Comparison of ENCODE assay signal across 21 mouse cellular contexts in genomic region chr10:42002436-42002835, GRCm38 (mm10). TPM values are rescaled to one million over a fixed set of nuclear protein-coding genes. Genes with fewer than 3 reads are reported as not detected.
A peak's percentile ranks its signal among the peaks of the same experiment; 100 is the strongest.
DNase-seq lines count a peak whose midpoint lies in the region; ATAC-seq lines count a peak whose summit lies in the region.
"Had no signal": no experiment of that assay in that cellular context is flagged by ENCODE, and none has a peak within 500 bp of the region (broad histone marks: within the 10 kb centered on the region; RNA-seq: fewer than 3 reads in every experiment).

No protein-coding gene starts in this region.

- H3K27ac ChIP-seq in forebrain, embryonic 11.5 days (ENCODE audit: low read depth, low read length) = no peak overlapping the region
- no peak overlapping the region for H3K27ac ChIP-seq in forebrain, embryonic 13.5 days
- no peak overlapping the region for H3K27ac ChIP-seq in midbrain, embryonic 11.5 days (ENCODE audit: low read depth, low read length)
- no peak overlapping the region for H3K27ac ChIP-seq in midbrain, embryonic 14.5 days (replicated peaks; ENCODE audit: low read depth, low read length)

- no peaks in the 10 kb centered on the region for H3K27me3 ChIP-seq in forebrain, embryonic 11.5 days (ENCODE audit: control insufficient read depth, insufficient read depth, low read length)
- no peaks in the 10 kb centered on the region for H3K27me3 ChIP-seq in forebrain, embryonic 13.5 days
- no peaks in the 10 kb centered on the region for H3K27me3 ChIP-seq in midbrain, embryonic 11.5 days (ENCODE audit: control insufficient read depth, insufficient read depth, low read length)
- H3K27me3 ChIP-seq in midbrain, embryonic 14.5 days (ENCODE audit: control insufficient read depth, insufficient read depth, low read length) = no peaks in the 10 kb centered on the region
- H3K27me3 ChIP-seq: CH12.LX, Patski had no signal

- no peaks in the 10 kb centered on the region for H3K9me3 ChIP-seq in forebrain, embryonic 11.5 days (ENCODE audit: control insufficient read depth, low read length)
- no peaks in the 10 kb centered on the region for H3K9me3 ChIP-seq in forebrain, embryonic 13.5 days (replicated peaks)
- no peaks in the 10 kb centered on the region for H3K9me3 ChIP-seq in midbrain, embryonic 11.5 days (ENCODE audit: control insufficient read depth, low read length)
- H3K9me3 ChIP-seq in midbrain, embryonic 14.5 days (ENCODE audit: control insufficient read depth, low read length) = no peaks in the 10 kb centered on the region
- H3K9me3 ChIP-seq: G1E had no signal

- H3K4me3 ChIP-seq in forebrain, embryonic 11.5 days (ENCODE audit: low read depth, low read length) = no peak overlapping the region
- no peak overlapping the region for H3K4me3 ChIP-seq in forebrain, embryonic 13.5 days
- H3K4me3 ChIP-seq in midbrain, embryonic 11.5 days (ENCODE audit: low read depth, low read length) = no peak overlapping the region
- H3K4me3 ChIP-seq in midbrain, embryonic 14.5 days (replicated peaks; ENCODE audit: low read depth, low read length) = no peak overlapping the region

- H3K4me1 ChIP-seq in forebrain, embryonic 11.5 days (replicated peaks; ENCODE audit: control insufficient read depth, insufficient read depth, low read length) = no peaks in the 10 kb centered on the region
- 0 out of 2 replicates have a peak, but pooled peaks cover 3% of the 10 kb centered on the region for H3K4me1 ChIP-seq in forebrain, embryonic 13.5 days
- no peaks in the 10 kb centered on the region for H3K4me1 ChIP-seq in midbrain, embryonic 11.5 days (ENCODE audit: control insufficient read depth, insufficient read depth, low read length)
- H3K4me1 ChIP-seq in midbrain, embryonic 14.5 days (ENCODE audit: control insufficient read depth, insufficient read depth, low read length) = no peaks in the 10 kb centered on the region

- H3K36me3 ChIP-seq in forebrain, embryonic 11.5 days (ENCODE audit: control insufficient read depth, insufficient read depth, low read length) = no peaks in the 10 kb centered on the region
- H3K36me3 ChIP-seq in forebrain, embryonic 13.5 days (ENCODE audit: poor library complexity, severe bottlenecking) = no peaks in the 10 kb centered on the region; the same call in 1 of the 2 replicates
- H3K36me3 ChIP-seq in midbrain, embryonic 11.5 days (ENCODE audit: control insufficient read depth, insufficient read depth, low read length) = no peaks in the 10 kb centered on the region
- peaks cover 2% of the 10 kb centered on the region; the same call in 1 of the 2 replicates for H3K36me3 ChIP-seq in midbrain, embryonic 14.5 days (ENCODE audit: control insufficient read depth, insufficient read depth, low read length)
- H3K36me3 ChIP-seq: G1E had no signal

- peak; percentile 34 for DNase-seq in forebrain, embryonic 11.5 days (ENCODE audit: low spot score)
- peak; percentile 79 for DNase-seq in heart, adult 11 months
- no peak for DNase-seq in heart, adult 18-20 months
- DNase-seq in midbrain, embryonic 11.5 days (ENCODE audit: low spot score, missing footprints) = peak; percentile 60
- DNase-seq in midbrain, embryonic 14.5 days = no peak
- DNase-seq: adrenal gland, adult 2 months; adrenal gland, adult 8-10 months; adrenal gland, postnatal 10 days; adrenal gland, postnatal 14 days; adrenal gland, postnatal 25 days; adrenal gland, postnatal 36 days; B cell, adult 2 months; cerebellum, adult 11 months; cerebellum, adult 11-12 months; cerebellum, adult 18-20 months had no signal

- H3K4me2 ChIP-seq in forebrain, embryonic 11.5 days (ENCODE audit: low read depth, low read length, severe bottlenecking) = no peak overlapping the region
- H3K4me2 ChIP-seq in forebrain, embryonic 13.5 days = no peak overlapping the region
- no peak overlapping the region for H3K4me2 ChIP-seq in midbrain, embryonic 11.5 days
- no peak overlapping the region for H3K4me2 ChIP-seq in midbrain, embryonic 14.5 days (ENCODE audit: low read length)

- no peak for ATAC-seq in forebrain, embryonic 11.5 days (replicated peaks; ENCODE audit: low FRiP score)
- no peak for ATAC-seq in forebrain, embryonic 13.5 days
- no peak for ATAC-seq in midbrain, embryonic 11.5 days (ENCODE audit: low FRiP score)
- no peak for ATAC-seq in midbrain, embryonic 14.5 days (ENCODE audit: low FRiP score, low TSS enrichment)
- ATAC-seq: activated CD4-positive, CD25-positive, alpha-beta regulatory T cell, adult 4 months; CD4-positive, CD25-positive, alpha-beta regulatory T cell, adult 4 months; Patski had no signal

- no peak overlapping the region for H3K9ac ChIP-seq in forebrain, embryonic 11.5 days (ENCODE audit: low read length)
- H3K9ac ChIP-seq in forebrain, embryonic 13.5 days = no peak overlapping the region
- H3K9ac ChIP-seq in midbrain, embryonic 11.5 days (ENCODE audit: low read length) = no peak overlapping the region
- no peak overlapping the region for H3K9ac ChIP-seq in midbrain, embryonic 14.5 days (replicated peaks; ENCODE audit: low read length)

- 81% methylated on average over 7 of the region's 7 CpGs for WGBS in forebrain, embryonic 11.5 days
- WGBS in forebrain, embryonic 13.5 days = 72% methylated on average over 7 of the region's 7 CpGs
- WGBS in midbrain, embryonic 11.5 days = 78% methylated on average over 7 of the region's 7 CpGs
- 82% methylated on average over 7 of the region's 7 CpGs for WGBS in midbrain, embryonic 14.5 days

RNA-seq across cellular contexts. Expression of gene Armc2, which starts 15.8 kb away (rescaled TPM):
- 4.5 and 5.7 TPM in 2 replicates for polyA plus RNA-seq in forebrain, embryonic 11.5 days (2014; fragmentation: Nextera tagmentation; extraction: Ambion mirVana)
- polyA plus RNA-seq in forebrain, embryonic 13.5 days (2015; fragmentation: Nextera tagmentation; extraction: Ambion mirVana) = 7.3 and 7.4 TPM in 2 replicates
- 10 to 100 TPM; 18.4 to 22.6 TPM for total RNA-seq in heart, adult 18-20 months (2021)
- polyA plus RNA-seq in midbrain, embryonic 11.5 days (2014; fragmentation: Nextera tagmentation; extraction: Ambion mirVana) = 2.4 and 3.8 TPM in 2 replicates
- 11.2 and 11.5 TPM in 2 replicates for polyA plus RNA-seq in midbrain, embryonic 14.5 days (2014; fragmentation: Nextera tagmentation; extraction: Ambion mirVana)
- polyA plus RNA-seq: G1E had no signal

Comparison
In these comparisons a context has a peak if more than half of its experiments do, and no peak if none do; other contexts are left out.
1. DNase-seq: peak in forebrain, embryonic 11.5 days (single experiment), heart, adult 11 months (single experiment) and midbrain, embryonic 11.5 days (single experiment); none in heart, adult 18-20 months (0 of 2) and midbrain, embryonic 14.5 days (single experiment).